Mouse (Mus musculus) testis, adult 2 months (tissue): Measurements from ENCODE around the gene Cwh43.

Source experiments
- CTCF ChIP-seq: fragments of 200-500 bp; IDR thresholded peaks from 2 replicates; pipeline ENCODE4 v1.5.1; 2012; ENCODE audit warnings: low read depth, mild to moderate bottlenecking, inconsistent platforms, low read length, moderate library complexity; ENCODE audit not compliant: control insufficient read depth, insufficient read depth, insufficient replicate concordance
- POLR2A ChIP-seq: fragments of 200-500 bp; IDR thresholded peaks from 2 replicates; pipeline ENCODE4 v1.6.1; 2012; ENCODE audit warnings: low read depth, mild to moderate bottlenecking, inconsistent platforms, low read length, moderate library complexity; ENCODE audit not compliant: control insufficient read depth

GRCm38 (mm10) chr5:73401341-73401740 is 4.5 kb upstream of the Cwh43 start:
- TF ChIP-seq POLR2A: no peak
- no peak for TF ChIP-seq CTCF
